Mouse (Mus musculus): ENCODE data around the gene Slc7a14. TPM values are rescaled to one million over a fixed set of nuclear protein-coding genes. Genes with fewer than 3 reads are reported as not detected.

Gene Slc7a14
- total RNA-seq, 2 experiments from 2014 or later: 92.2 to 93.7 TPM

GRCm38 (mm10) chr3:31261418-31262014 is 48.7 kb downstream of the Slc7a14 start:
- DNase-seq (ENCODE audit: low spot score in 2 of 2): no peak

- peak in 1 of 2 experiments; percentile 37 for DNase-seq (ENCODE audit: low spot score in 2 of 2)
Observed at GRCm38 (mm10) chr3:31260964-31261346, 49.2 kb downstream of the Slc7a14 start.

GRCm38 (mm10) chr3:31260329-31260963 is 49.7 kb downstream of the Slc7a14 start:
- no peak for DNase-seq (ENCODE audit: low spot score in 2 of 2)

- no peak for DNase-seq (ENCODE audit: low spot score in 2 of 2)
Observed at GRCm38 (mm10) chr3:31259553-31260255, 50.5 kb downstream of the Slc7a14 start.

- DNase-seq (ENCODE audit: low spot score in 2 of 2): peak; percentile 78 to 89
Observed at GRCm38 (mm10) chr3:31254427-31254826, 55.8 kb downstream of the Slc7a14 start.

GRCm38 (mm10) chr3:31253862-31254261 is 56.3 kb downstream of the Slc7a14 start:
- DNase-seq (ENCODE audit: low spot score in 2 of 2): no peak

- no peak for DNase-seq (ENCODE audit: low spot score in 2 of 2)
Observed at GRCm38 (mm10) chr3:31252566-31252965, 57.6 kb downstream of the Slc7a14 start.

- DNase-seq (ENCODE audit: low spot score in 2 of 2): no peak
Observed at GRCm38 (mm10) chr3:31243478-31243877, 66.7 kb downstream of the Slc7a14 start.

GRCm38 (mm10) chr3:31240840-31241239 is 69.3 kb downstream of the Slc7a14 start:
- DNase-seq (ENCODE audit: low spot score in 2 of 2): no peak

GRCm38 (mm10) chr3:31239645-31240044 is 70.5 kb downstream of the Slc7a14 start:
- DNase-seq (ENCODE audit: low spot score in 2 of 2): no peak

GRCm38 (mm10) chr3:31237936-31238335 is 72.2 kb downstream of the Slc7a14 start:
- no peak for DNase-seq (ENCODE audit: low spot score in 2 of 2)

GRCm38 (mm10) chr3:31236146-31236545 is 74.0 kb downstream of the Slc7a14 start:
- DNase-seq (ENCODE audit: low spot score in 2 of 2): no peak

- no peak for DNase-seq (ENCODE audit: low spot score in 2 of 2)
Observed at GRCm38 (mm10) chr3:31234356-31234755, 75.8 kb downstream of the Slc7a14 start.

GRCm38 (mm10) chr3:31233746-31234312 is 76.3 kb downstream of the Slc7a14 start:
- no peak for DNase-seq (ENCODE audit: low spot score in 2 of 2)

GRCm38 (mm10) chr3:31229281-31229680 is 80.9 kb downstream of the Slc7a14 start:
- no peak for DNase-seq (ENCODE audit: low spot score in 2 of 2)

- DNase-seq (ENCODE audit: low spot score in 2 of 2): no peak
Observed at GRCm38 (mm10) chr3:31228487-31228886, 81.7 kb downstream of the Slc7a14 start.

GRCm38 (mm10) chr3:31223551-31223950 is 86.6 kb downstream of the Slc7a14 start:
- DNase-seq (ENCODE audit: low spot score in 2 of 2): no peak

- DNase-seq (ENCODE audit: low spot score in 2 of 2): no peak
Observed at GRCm38 (mm10) chr3:31220040-31220439, 90.1 kb downstream of the Slc7a14 start.

- DNase-seq (ENCODE audit: low spot score in 2 of 2): no peak
Observed at GRCm38 (mm10) chr3:31219483-31219882, 90.7 kb downstream of the Slc7a14 start.

GRCm38 (mm10) chr3:31217523-31217922 is 92.7 kb downstream of the Slc7a14 start:
- no peak for DNase-seq (ENCODE audit: low spot score in 2 of 2)

- DNase-seq (ENCODE audit: low spot score in 2 of 2): peak; percentile 31 to 66
Observed at GRCm38 (mm10) chr3:31213802-31214201, 96.4 kb downstream of the Slc7a14 start.

All from layer of hippocampus, adult 18-20 months (tissue).